Mouse (Mus musculus) liver, adult 2 months (tissue): ENCODE measurements at regions not wholly inside any gene's neighbourhood (a gene's known extent, or its start where the extent isn't known, plus 50 kb on each side); places are given as distances from the start of the nearest gene placed in this dataset.

Experiments used
- DNase-seq: peaks from one replicate; pipeline ENCODE4 v3.0.0-alpha.2; 2011; ENCODE audit warnings: low read depth, low spot score; ENCODE audit errors: extremely low read depth
- H3K27ac ChIP-seq: fragments of 200-500 bp; replicated peaks from 2 replicates; pipeline ENCODE4 v1.5.1; 2012; ENCODE audit warnings: low read depth, mild to moderate bottlenecking, control low read depth, inconsistent platforms, low read length; ENCODE audit not compliant: insufficient read depth
- H3K27me3 ChIP-seq: fragments of 200-500 bp; 2 replicates; pipeline ENCODE4 v1.6.1; 2012; ENCODE audit warnings: mild to moderate bottlenecking, moderate library complexity, low read length, inconsistent platforms; ENCODE audit not compliant: control insufficient read depth, insufficient read depth
- H3K36me3 ChIP-seq: fragments of 200-500 bp; 2 replicates; pipeline ENCODE4 v1.6.1; 2012; ENCODE audit warnings: low read length, inconsistent platforms; ENCODE audit not compliant: control insufficient read depth, insufficient read depth
- H3K4me1 ChIP-seq: fragments of 200-500 bp; 2 replicates; pipeline ENCODE4 v1.6.1; 2011; ENCODE audit warnings: low read length; ENCODE audit not compliant: control insufficient read depth, insufficient read depth
- H3K4me3 ChIP-seq: fragments of 200-500 bp; 2 replicates; pipeline ENCODE4 v1.5.1; 2011; ENCODE audit warnings: low read depth, mild to moderate bottlenecking, control low read depth, low read length, moderate library complexity; ENCODE audit not compliant: insufficient read depth
- H3K79me2 ChIP-seq: fragments of 200-500 bp; 2 replicates; pipeline ENCODE4 v1.6.1; 2012; ENCODE audit warnings: inconsistent platforms, mild to moderate bottlenecking, low read length, moderate library complexity; ENCODE audit not compliant: control insufficient read depth, insufficient read depth
- H3K9ac ChIP-seq: fragments of 200-500 bp; 2 replicates; pipeline ENCODE4 v1.6.1; 2012; ENCODE audit warnings: low read depth, mild to moderate bottlenecking, control low read depth, inconsistent platforms, low read length
- CTCF ChIP-seq: fragments of 200-500 bp; IDR thresholded peaks from 2 replicates; pipeline ENCODE4 v1.5.1; 2011; ENCODE audit warnings: low read depth, low read length, control low read depth
- POLR2A ChIP-seq: fragments of 200-500 bp; IDR thresholded peaks from 2 replicates; pipeline ENCODE4 v1.6.1; 2011; ENCODE audit warnings: low read length, control low read depth; ENCODE audit not compliant: insufficient read depth; ENCODE audit errors: extremely low read depth
- WGBS: fragments of 180-500 bp; shearing (Covaris S2); methylation state at CpG from one replicate; pipeline ENCODE4 v1.1.7; 2018; 5-methylcytosine and 5-hydroxymethylcytosine counted together

DNA sequence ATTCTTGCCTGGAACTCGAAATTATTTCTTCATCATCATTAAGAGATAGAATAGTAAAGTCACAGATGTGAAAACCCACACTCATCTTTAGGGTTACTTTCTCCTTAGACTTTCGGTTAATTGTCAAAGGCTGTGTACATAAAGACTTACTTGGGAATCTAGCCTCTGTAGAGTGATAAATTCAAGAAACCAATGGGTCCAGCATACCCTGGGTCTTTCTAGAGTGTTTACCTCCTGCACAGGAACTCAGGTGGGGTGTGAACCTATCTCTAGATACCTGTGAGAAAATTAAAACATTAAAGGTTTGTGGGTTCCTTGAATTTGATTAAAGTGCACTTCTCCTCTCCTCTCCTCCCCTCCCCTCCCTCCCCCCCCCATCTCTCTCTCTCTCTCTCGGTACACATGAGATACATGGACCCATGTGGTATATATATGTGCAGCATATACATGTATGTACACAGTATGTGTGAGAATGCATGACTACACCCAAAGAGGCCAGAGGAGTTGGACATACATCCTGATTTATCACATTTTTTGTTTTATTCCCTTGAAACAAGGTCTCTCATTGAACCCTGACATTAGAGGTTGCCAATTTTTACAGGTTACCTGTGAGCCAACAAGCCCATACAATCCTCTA, 122.8 kb upstream of the Cypt12 start:
- Histone ChIP-seq H3K27ac (no peak overlapping the region), H3K4me1 (no peaks in the 10 kb centered on the region), H3K27me3 (no peaks in the 10 kb centered on the region), H3K9ac (no peak overlapping the region), H3K79me2 (no peaks in the 10 kb centered on the region), H3K36me3 (no peaks in the 10 kb centered on the region), H3K4me3 (no peak overlapping the region)
- TF ChIP-seq POLR2A (no peak), CTCF (no peak)
- no peak for DNase-seq
- WGBS = 47% methylated on average over 3 of the region's 3 CpGs

DNA sequence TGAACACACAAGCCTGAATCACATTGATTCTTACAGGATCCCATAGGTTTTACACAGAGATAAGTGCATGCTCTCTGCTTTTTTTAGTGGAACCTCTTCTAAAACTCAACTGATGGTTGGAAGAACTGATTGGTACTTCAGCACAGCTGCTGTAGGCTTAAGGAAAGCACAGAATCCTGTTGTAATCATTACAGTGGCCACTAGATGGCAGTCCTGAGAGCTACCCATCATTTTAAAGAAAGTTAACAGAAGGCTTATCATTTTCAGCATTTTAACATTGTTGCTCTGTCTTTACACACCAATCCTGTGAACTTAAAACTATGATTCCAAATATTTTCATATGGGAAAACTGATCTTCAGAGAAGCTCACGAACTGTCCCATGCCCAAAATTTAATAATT, 113.5 kb upstream of the Cypt12 start:
- no peaks in the 10 kb centered on the region for H3K36me3 ChIP-seq
- H3K27ac ChIP-seq = no peak overlapping the region
- no peak overlapping the region for H3K4me3 ChIP-seq
- WGBS = 34% methylated on average over 1 of the region's 1 CpGs
- no peak overlapping the region for H3K9ac ChIP-seq
- no peaks in the 10 kb centered on the region for H3K27me3 ChIP-seq
- TF ChIP-seq CTCF (peak; percentile 50), POLR2A (no peak)
- H3K4me1 ChIP-seq = no peaks in the 10 kb centered on the region
- DNase-seq = peak; percentile 30
- H3K79me2 ChIP-seq = no peaks in the 10 kb centered on the region

DNA sequence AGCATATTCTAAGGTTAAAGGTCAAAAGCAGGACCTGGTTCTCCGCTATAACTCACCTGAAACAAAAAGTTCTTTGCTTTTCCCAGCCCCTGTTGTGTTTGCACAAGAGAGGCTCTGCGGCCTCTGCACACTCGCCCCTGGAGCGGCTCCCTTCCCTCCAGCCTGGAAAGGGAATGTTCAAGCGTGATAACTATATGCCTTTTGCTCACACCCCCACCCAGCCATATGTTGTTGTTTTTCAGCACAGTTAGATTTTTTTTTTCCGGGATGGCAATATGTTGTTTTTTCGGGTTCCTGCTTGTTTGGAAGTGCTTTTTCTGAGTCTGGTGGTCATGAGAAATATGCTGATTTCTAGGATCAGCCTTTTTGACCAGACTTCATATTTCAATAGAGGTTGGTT, 100.6 kb upstream of the Cypt12 start:
- TF ChIP-seq CTCF = no peak
- TF ChIP-seq POLR2A = no peak
- Histone ChIP-seq H3K9ac (no peak overlapping the region), H3K4me1 (no peaks in the 10 kb centered on the region), H3K27ac (no peak overlapping the region), H3K79me2 (no peaks in the 10 kb centered on the region), H3K27me3 (no peaks in the 10 kb centered on the region), H3K36me3 (no peaks in the 10 kb centered on the region), H3K4me3 (no peak overlapping the region)
- DNase-seq = no peak
- WGBS = 59% methylated on average over 7 of the region's 7 CpGs

- H3K27me3 ChIP-seq = no peaks in the 10 kb centered on the region
- H3K79me2 ChIP-seq = no peaks in the 10 kb centered on the region
- no peak overlapping the region for H3K27ac ChIP-seq
- H3K4me3 ChIP-seq = no peak overlapping the region
- no peak for TF ChIP-seq POLR2A
- peak; percentile 39 for TF ChIP-seq CTCF
- peak; percentile 26 for DNase-seq
- no peaks in the 10 kb centered on the region for H3K4me1 ChIP-seq
- no peaks in the 10 kb centered on the region for H3K36me3 ChIP-seq
- H3K9ac ChIP-seq = no peak overlapping the region
Measured at GRCm38 (mm10) chr3:17848181-17848580, 100.0 kb upstream of the Cypt12 start.

DNA sequence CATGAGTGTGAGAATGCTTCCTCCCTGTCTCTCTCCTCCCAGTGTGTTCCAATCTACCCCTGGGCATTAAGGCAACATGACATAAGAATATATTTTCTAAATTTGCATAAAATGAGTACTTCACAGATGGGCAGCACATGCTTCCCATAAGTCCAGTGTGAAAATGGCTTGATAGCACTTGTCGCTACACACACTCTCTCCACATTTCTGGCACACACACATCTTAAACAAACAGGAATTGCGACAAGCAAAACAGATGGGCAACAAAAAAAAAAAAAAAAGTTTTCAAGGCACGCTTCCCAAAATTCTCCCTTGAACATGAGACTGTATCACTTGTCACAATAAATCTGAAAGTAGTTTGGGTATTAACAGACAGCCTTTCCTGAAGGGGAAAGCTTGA, 85.8 kb upstream of the Cypt12 start:
- DNase-seq = peak; percentile 29
- WGBS = 38% methylated on average over 3 of the region's 3 CpGs

DNA sequence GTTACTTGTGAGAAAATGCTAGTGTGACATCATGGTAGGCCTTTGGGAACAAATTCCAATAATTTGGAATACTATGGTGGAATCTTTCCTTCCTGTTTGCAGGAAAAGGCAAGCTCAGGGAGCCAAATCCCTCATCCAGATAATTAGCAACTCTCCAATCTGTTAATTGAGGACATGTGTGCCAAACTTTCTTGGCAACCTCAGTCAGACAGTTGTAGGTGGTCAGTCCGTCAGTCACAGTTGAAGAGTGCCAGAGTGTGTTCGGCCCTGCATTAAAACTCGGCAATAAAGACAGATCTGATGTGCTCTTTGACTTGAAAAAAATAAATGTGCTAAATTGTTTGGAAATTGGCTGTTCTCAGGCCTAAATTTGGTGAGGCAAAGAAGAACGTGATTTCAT, 83.1 kb upstream of the Cypt12 start:
- Histone ChIP-seq H3K27me3 (no peaks in the 10 kb centered on the region), H3K4me1 (no peaks in the 10 kb centered on the region), H3K4me3 (no peak overlapping the region), H3K79me2 (no peaks in the 10 kb centered on the region), H3K9ac (no peak overlapping the region), H3K36me3 (no peaks in the 10 kb centered on the region), H3K27ac (no peak overlapping the region)
- no peak for TF ChIP-seq POLR2A
- no peak for TF ChIP-seq CTCF
- WGBS = 83% methylated on average over 4 of the region's 4 CpGs
- no peak for DNase-seq

More for the DNA sequence above, 85.8 kb upstream of the Cypt12 start:
- Histone ChIP-seq H3K27me3 (no peaks in the 10 kb centered on the region), H3K4me1 (no peaks in the 10 kb centered on the region), H3K79me2 (no peaks in the 10 kb centered on the region), H3K36me3 (no peaks in the 10 kb centered on the region), H3K9ac (no peak overlapping the region), H3K27ac (no peak overlapping the region), H3K4me3 (no peak overlapping the region)
- TF ChIP-seq CTCF (no peak), POLR2A (no peak)
